Mouse (Mus musculus) urinary bladder, adult 2 months (tissue): ENCODE measurements around the gene Mchr1. TPM values are rescaled to one million over a fixed set of nuclear protein-coding genes. Genes with fewer than 3 reads are reported as not detected.

Experiments used
- DNase-seq: peaks from one replicate; pipeline ENCODE4 v3.0.0; 2022; ENCODE audit warnings: low spot score
- polyA plus RNA-seq: library from polyadenylated mRNA; depleted of rRNA; stranded (reverse); fragments of >200 nt; gene quantifications from 2 replicates; pipeline ENCODE4 v1.2.3, GENCODE M21; 2012

The Mchr1 gene
- polyA plus RNA-seq, 1 experiment = 7.9 TPM

- no peak for DNase-seq
These were observed 8.0 kb upstream of the Mchr1 start for GRCm38 (mm10) chr15:81227275-81227674.

GRCm38 (mm10) chr15:81228258-81228657, 7.0 kb upstream of the Mchr1 start:
- no peak for DNase-seq

- no peak for DNase-seq
These were observed 5.5 kb upstream of the Mchr1 start for GRCm38 (mm10) chr15:81229791-81230190.

- DNase-seq = no peak
These were observed 4.0 kb upstream of the Mchr1 start for GRCm38 (mm10) chr15:81231325-81231724.

GRCm38 (mm10) chr15:81236062-81236461, 763 bp downstream of the Mchr1 start:
- no peak for DNase-seq

- no peak for DNase-seq
These were observed 2.2 kb downstream of the Mchr1 start for GRCm38 (mm10) chr15:81237471-81237870.

GRCm38 (mm10) chr15:81239261-81239660, 4.0 kb downstream of the Mchr1 start:
- DNase-seq = no peak

- no peak for DNase-seq
These were observed 4.6 kb downstream of the Mchr1 start for GRCm38 (mm10) chr15:81239794-81240343.

- no peak for DNase-seq
These were observed 11.6 kb downstream of the Mchr1 start for GRCm38 (mm10) chr15:81246890-81247289.

- DNase-seq = no peak
These were observed 12.5 kb downstream of the Mchr1 start for GRCm38 (mm10) chr15:81247583-81248340.

- no peak for DNase-seq
These were observed 13.0 kb downstream of the Mchr1 start for GRCm38 (mm10) chr15:81248341-81248679.

GRCm38 (mm10) chr15:81248951-81249579, 13.8 kb downstream of the Mchr1 start:
- DNase-seq = no peak

GRCm38 (mm10) chr15:81252626-81253174, 17.4 kb downstream of the Mchr1 start:
- no peak for DNase-seq

- DNase-seq = no peak
These were observed 18.3 kb downstream of the Mchr1 start for GRCm38 (mm10) chr15:81253585-81253984.

- DNase-seq = no peak
These were observed 18.9 kb downstream of the Mchr1 start for GRCm38 (mm10) chr15:81254113-81254640.

- no peak for DNase-seq
These were observed 19.8 kb downstream of the Mchr1 start for GRCm38 (mm10) chr15:81255063-81255462.

- no peak for DNase-seq
These were observed 23.0 kb downstream of the Mchr1 start for GRCm38 (mm10) chr15:81258296-81258695.

- DNase-seq = no peak
These were observed 24.0 kb downstream of the Mchr1 start for GRCm38 (mm10) chr15:81259304-81259703.

GRCm38 (mm10) chr15:81260208-81260607, 24.9 kb downstream of the Mchr1 start:
- DNase-seq = no peak

GRCm38 (mm10) chr15:81264392-81265095, 29.2 kb downstream of the Mchr1 start:
- DNase-seq = no peak

GRCm38 (mm10) chr15:81267416-81267815, 32.1 kb downstream of the Mchr1 start:
- DNase-seq = no peak
